Comparison of ENCODE assay signal across 15 mouse cellular contexts in the genomic region with DNA sequence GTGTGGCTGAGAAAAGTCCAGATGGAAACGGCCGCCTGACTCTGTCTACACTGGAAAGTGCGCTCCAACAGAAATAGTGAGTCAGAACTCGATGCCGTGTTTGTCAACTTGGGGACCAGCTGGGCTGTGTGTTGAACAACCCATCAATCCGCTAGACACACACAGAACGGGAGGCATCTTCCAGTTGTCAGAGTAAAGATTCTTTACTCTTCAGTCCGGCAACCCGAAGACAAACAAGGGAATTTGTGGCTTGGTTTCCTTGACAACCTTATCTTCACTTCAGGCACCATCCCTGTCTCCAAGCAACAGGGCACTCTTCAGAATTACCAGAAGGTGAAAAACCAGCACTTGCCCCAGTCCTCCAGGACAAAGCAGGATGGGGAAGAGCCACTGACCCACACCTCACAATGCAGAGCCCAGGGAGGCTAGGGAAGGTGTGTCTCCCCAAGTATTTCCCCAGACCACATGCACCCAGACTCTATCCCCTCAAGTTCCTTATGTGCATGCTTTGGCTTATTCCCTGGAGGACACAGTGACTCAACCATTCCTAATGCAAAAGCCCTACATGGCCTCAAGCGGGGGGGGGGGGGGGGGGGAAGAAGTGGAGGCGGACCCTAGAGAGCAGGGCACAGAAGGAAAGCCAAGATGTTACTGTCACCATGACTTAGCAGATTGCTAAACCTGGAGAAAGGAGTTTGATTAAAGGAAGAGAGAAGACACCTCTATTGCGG.
DNase-seq lines count a peak whose midpoint lies in the region; ATAC-seq and TF ChIP-seq lines count a peak whose summit lies in the region.
"Had no signal": no experiment of that assay in that cellular context is flagged by ENCODE, and none has a peak within 500 bp of the region (broad histone marks: within the 10 kb centered on the region; RNA-seq: fewer than 3 reads in every experiment).

No protein-coding gene starts in this region.

- H3K27me3 ChIP-seq in hindbrain, embryonic 11.5 days (ENCODE audit: control insufficient read depth, insufficient read depth, low read length): no peaks in the 10 kb centered on the region
- H3K27me3 ChIP-seq in hindbrain, embryonic 16.5 days (replicated peaks; ENCODE audit: control insufficient read depth, insufficient read depth, low read length): no peaks in the 10 kb centered on the region
- H3K27me3 ChIP-seq in midbrain, embryonic 14.5 days (ENCODE audit: control insufficient read depth, insufficient read depth, low read length): no peaks in the 10 kb centered on the region
- H3K27me3 ChIP-seq: embryonic facial prominence, embryonic 13.5 days; intestine, embryonic 15.5 days; neural tube, embryonic 13.5 days had no signal

- WGBS in hindbrain, embryonic 11.5 days: 43% methylated on average over 12 of the region's 12 CpGs
- 44% methylated on average over 12 of the region's 12 CpGs for WGBS in hindbrain, embryonic 16.5 days
- 33% methylated on average over 12 of the region's 12 CpGs for WGBS in midbrain, embryonic 14.5 days

- 0 out of 2 replicates have a peak overlapping the region, but pooled peaks have one; percentile 17 for H3K27ac ChIP-seq in hindbrain, embryonic 11.5 days (ENCODE audit: low read depth, low read length)
- H3K27ac ChIP-seq in hindbrain, embryonic 16.5 days (ENCODE audit: low read depth, low read length): no peak overlapping the region
- no peak overlapping the region for H3K27ac ChIP-seq in ES-E14 (ENCODE audit: insufficient read depth, low read depth, low read length, poor library complexity, severe bottlenecking)
- H3K27ac ChIP-seq in midbrain, embryonic 14.5 days (replicated peaks; ENCODE audit: low read depth, low read length): peak overlapping the region; percentile 62
- H3K27ac ChIP-seq: embryonic facial prominence, embryonic 13.5 days; intestine, embryonic 15.5 days; neural tube, embryonic 13.5 days had no signal

- H3K4me3 ChIP-seq in hindbrain, embryonic 11.5 days (ENCODE audit: low read depth, low read length): no peak overlapping the region
- H3K4me3 ChIP-seq in hindbrain, embryonic 16.5 days (ENCODE audit: low read length): no peak overlapping the region
- H3K4me3 ChIP-seq in ES-E14 (ENCODE audit: insufficient read depth in 1 of 2, low read depth in 1 of 2, low read length in 2 of 2, poor library complexity in 1 of 2, severe bottlenecking in 1 of 2): no peak overlapping the region
- H3K4me3 ChIP-seq in midbrain, embryonic 14.5 days (replicated peaks; ENCODE audit: low read depth, low read length): no peak overlapping the region
- H3K4me3 ChIP-seq: embryonic facial prominence, embryonic 13.5 days; intestine, embryonic 15.5 days; neural tube, embryonic 13.5 days had no signal

- no peak overlapping the region for H3K4me2 ChIP-seq in hindbrain, embryonic 11.5 days (replicated peaks; ENCODE audit: low read depth, low read length)
- H3K4me2 ChIP-seq in hindbrain, embryonic 16.5 days (ENCODE audit: low read length): no peak overlapping the region
- H3K4me2 ChIP-seq in midbrain, embryonic 14.5 days (ENCODE audit: low read length): 0 out of 2 replicates have a peak overlapping the region, but pooled peaks have one; percentile 1
- H3K4me2 ChIP-seq: embryonic facial prominence, embryonic 13.5 days; intestine, embryonic 15.5 days; neural tube, embryonic 13.5 days had no signal

- peak; percentile 21 for DNase-seq in hindbrain, embryonic 11.5 days (ENCODE audit: low spot score)
- DNase-seq in ES-E14 (ENCODE audit: low read depth, low spot score): no peak
- DNase-seq in embryo, embryonic 11 days: peak; percentile 41
- peak; percentile 72 for DNase-seq in midbrain, embryonic 14.5 days
- no peak for DNase-seq in urinary bladder, postnatal 36 days (ENCODE audit: low spot score in 2 of 2)
- DNase-seq in layer of hippocampus, adult 9-10 months (ENCODE audit: low spot score): no peak
- DNase-seq in frontal cortex, postnatal 36 days (ENCODE audit: low spot score in 2 of 2): no peak
- DNase-seq: cerebellum, adult 2 months; kidney, postnatal 4 days; liver had no signal

- 0 out of 2 replicates have a peak, but pooled peaks have one; percentile 26 for ATAC-seq in hindbrain, embryonic 11.5 days (ENCODE audit: low FRiP score)
- ATAC-seq in hindbrain, embryonic 16.5 days: no peak
- no peak for ATAC-seq in midbrain, embryonic 14.5 days (ENCODE audit: low FRiP score, low TSS enrichment)
- ATAC-seq: CD4-positive, CD25-positive, alpha-beta regulatory T cell, adult 4 months; intestine, embryonic 15.5 days had no signal

- H3K9me3 ChIP-seq in hindbrain, embryonic 11.5 days (ENCODE audit: control insufficient read depth, low read length): peaks cover 5% of the 10 kb centered on the region; the same call in 1 of the 2 replicates
- H3K9me3 ChIP-seq in hindbrain, embryonic 16.5 days (ENCODE audit: control insufficient read depth, low read length): no peaks in the 10 kb centered on the region
- H3K9me3 ChIP-seq in ES-E14 (ENCODE audit: control insufficient read depth, insufficient read depth, low read depth, low read length): no peaks in the 10 kb centered on the region
- H3K9me3 ChIP-seq in midbrain, embryonic 14.5 days (ENCODE audit: control insufficient read depth, low read length): no peaks in the 10 kb centered on the region; the same call in 1 of the 2 replicates
- H3K9me3 ChIP-seq: intestine, embryonic 15.5 days had no signal

- in situ Hi-C loops in ES-E14 (cut with MboI; ENCODE audit: low sequenced_read_pairs in 2 of 2, unreplicated experiment in 2 of 2): no loop called here

- no peaks in the 10 kb centered on the region for H3K4me1 ChIP-seq in hindbrain, embryonic 11.5 days (replicated peaks; ENCODE audit: control insufficient read depth, insufficient read depth, low read length)
- H3K4me1 ChIP-seq in hindbrain, embryonic 16.5 days (ENCODE audit: control insufficient read depth, insufficient read depth, low read depth, low read length): peaks cover 2% of the 10 kb centered on the region
- H3K4me1 ChIP-seq in ES-E14 (ENCODE audit: control insufficient read depth in 2 of 2, insufficient read depth in 2 of 2, low read length in 2 of 2, poor library complexity in 1 of 2): peaks cover 0 to 6% of the 10 kb centered on the region in 2 experiments; a peak in 1 of 4 replicates
- H3K4me1 ChIP-seq in midbrain, embryonic 14.5 days (ENCODE audit: control insufficient read depth, insufficient read depth, low read length): peaks cover 27% of the 10 kb centered on the region
- H3K4me1 ChIP-seq: intestine, embryonic 15.5 days had no signal

- no peak overlapping the region for H3K9ac ChIP-seq in hindbrain, embryonic 11.5 days (ENCODE audit: low read depth, low read length)
- H3K9ac ChIP-seq in hindbrain, embryonic 16.5 days (ENCODE audit: low read depth, low read length): no peak overlapping the region
- no peak overlapping the region for H3K9ac ChIP-seq in ES-E14 (ENCODE audit: insufficient read depth, low read depth, low read length, poor library complexity, severe bottlenecking)
- no peak overlapping the region for H3K9ac ChIP-seq in midbrain, embryonic 14.5 days (replicated peaks; ENCODE audit: low read length)
- H3K9ac ChIP-seq: embryonic facial prominence, embryonic 13.5 days; intestine, embryonic 15.5 days; neural tube, embryonic 13.5 days had no signal

- H3K36me3 ChIP-seq in hindbrain, embryonic 11.5 days (ENCODE audit: control insufficient read depth, insufficient read depth, low read length): no peaks in the 10 kb centered on the region
- no peaks in the 10 kb centered on the region for H3K36me3 ChIP-seq in hindbrain, embryonic 16.5 days (ENCODE audit: control insufficient read depth, insufficient read depth, low read length)
- no peaks in the 10 kb centered on the region for H3K36me3 ChIP-seq in ES-E14 (ENCODE audit: control insufficient read depth, insufficient read depth, low read length, poor library complexity, severe bottlenecking)
- no peaks in the 10 kb centered on the region for H3K36me3 ChIP-seq in midbrain, embryonic 14.5 days (ENCODE audit: control insufficient read depth, insufficient read depth, low read length)
- H3K36me3 ChIP-seq: intestine, embryonic 15.5 days; neural tube, embryonic 13.5 days had no signal

TF ChIP-seq in ES-E14, 5 proteins besides CTCF, POLR2A, EP300 and RAD21:
- TF ChIP-seq HCFC1 (IDR thresholded peaks at IDR 0.05; ENCODE audit: borderline replicate concordance, insufficient read depth, low read length): no peak
- no peak for TF ChIP-seq CHD2 (IDR thresholded peaks at IDR 0.05; ENCODE audit: low read depth, low read length)
- no peak for TF ChIP-seq ZC3H11A (IDR thresholded peaks at IDR 0.05; ENCODE audit: borderline replicate concordance, low read depth, low read length)
- peak; percentile 37; the same call in 1 of the 2 replicates for TF ChIP-seq MAFK (IDR thresholded peaks at IDR 0.05; ENCODE audit: insufficient read depth, low read depth, low read length)
- no peak for TF ChIP-seq ZNF384 (IDR thresholded peaks at IDR 0.05; ENCODE audit: low read depth, low read length)

Comparison
In these comparisons a context has a peak if more than half of its experiments do, and no peak if none do; other contexts are left out.
1. H3K27ac ChIP-seq: peak in hindbrain, embryonic 11.5 days (single experiment) and midbrain, embryonic 14.5 days (single experiment); none in hindbrain, embryonic 16.5 days (single experiment) and ES-E14 (single experiment).
2. DNase-seq: peak in hindbrain, embryonic 11.5 days (single experiment), embryo, embryonic 11 days (single experiment) and midbrain, embryonic 14.5 days (single experiment); none in ES-E14 (single experiment), urinary bladder, postnatal 36 days (0 of 2), layer of hippocampus, adult 9-10 months (single experiment) and frontal cortex, postnatal 36 days (0 of 2).